Mouse (Mus musculus) spleen, postnatal 14 days (tissue): ENCODE data around the gene Sesn1.

Experiments used
- DNase-seq, 2 experiments: peaks; one replicate each; pipeline ENCODE4 v3.0.0; 2021 to 2022; ENCODE audit warnings: low spot score in 2 of 2

Sesn1 gene

DNA sequence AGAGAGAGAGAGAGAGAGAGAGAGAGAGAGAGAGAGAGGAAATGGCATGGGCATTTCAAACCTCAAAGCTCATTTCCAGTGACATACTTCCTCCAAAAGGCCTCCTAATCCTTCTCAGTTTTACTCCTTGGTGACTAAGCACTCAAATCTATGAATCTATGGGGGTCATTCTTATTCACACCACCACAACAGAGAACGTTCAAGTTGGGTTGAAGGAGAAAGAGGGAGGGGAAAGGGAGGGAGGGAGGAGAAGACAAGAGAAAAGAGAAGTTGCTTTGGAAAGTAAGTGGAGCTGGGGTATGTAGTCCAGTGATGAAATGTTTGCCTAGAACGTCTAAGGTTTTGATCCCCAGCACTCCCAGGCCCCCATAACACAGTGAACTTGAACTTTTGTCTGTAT, 60.4 kb downstream of the Sesn1 start:
- DNase-seq = no peak

DNA sequence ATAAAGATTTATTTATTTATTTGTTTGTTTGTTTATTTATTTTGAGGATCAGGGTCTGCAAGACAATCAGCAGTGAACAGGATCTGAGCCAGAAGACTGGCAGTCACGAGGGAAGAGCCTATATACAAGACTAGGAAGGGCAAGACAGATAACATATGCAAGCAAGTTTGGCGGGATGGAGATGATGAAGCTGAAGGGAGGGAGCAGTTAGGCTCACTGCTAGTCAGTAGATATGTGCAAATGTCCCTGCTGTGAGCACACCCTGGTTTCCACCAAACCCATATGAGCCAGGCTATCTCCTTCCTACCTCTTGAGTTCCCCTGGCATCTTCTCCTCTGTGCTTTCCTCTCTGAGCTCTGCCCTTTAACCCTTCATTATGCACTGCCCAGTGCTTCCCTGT, 61.8 kb downstream of the Sesn1 start:
- DNase-seq = no peak

DNA sequence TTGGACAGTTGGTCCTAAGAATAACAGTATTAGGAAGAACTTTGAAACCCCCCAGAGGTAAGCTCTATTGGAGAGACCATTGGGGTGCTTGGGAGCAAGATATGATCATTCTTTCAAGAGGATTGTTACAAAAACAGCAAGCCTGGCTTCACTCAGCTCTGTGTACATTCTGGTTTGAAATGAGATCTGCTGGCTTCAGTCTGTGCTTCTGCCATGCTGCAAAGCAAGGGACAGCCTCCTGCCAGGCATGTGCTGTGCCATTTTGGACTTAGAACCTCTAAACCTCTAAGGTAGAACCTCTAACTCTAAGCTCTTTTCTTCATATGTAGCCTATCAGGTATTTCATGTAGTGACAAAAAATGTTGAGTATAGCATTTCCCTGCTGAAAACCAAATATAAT, 65.9 kb downstream of the Sesn1 start:
- DNase-seq = no peak

DNA sequence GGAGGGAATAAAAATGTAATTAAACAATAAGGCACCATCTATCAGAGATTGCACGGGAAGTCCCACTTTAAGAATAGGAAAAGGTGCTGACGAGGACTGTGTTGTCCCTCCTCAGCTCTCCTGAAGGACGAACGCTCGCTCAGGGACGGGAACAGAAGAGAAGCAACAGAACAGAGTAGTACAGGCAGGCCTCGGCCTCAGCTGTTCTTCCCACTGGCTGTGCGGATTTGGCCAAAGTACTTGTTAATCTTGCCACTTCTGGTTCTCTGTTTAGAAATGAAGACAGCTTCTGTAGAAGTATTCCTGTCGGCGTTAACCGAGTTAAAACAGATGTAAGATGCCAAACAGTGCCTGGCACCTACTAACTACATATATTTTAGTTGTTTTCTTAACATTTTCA, 68.6 kb downstream of the Sesn1 start:
- no peak for DNase-seq

DNA sequence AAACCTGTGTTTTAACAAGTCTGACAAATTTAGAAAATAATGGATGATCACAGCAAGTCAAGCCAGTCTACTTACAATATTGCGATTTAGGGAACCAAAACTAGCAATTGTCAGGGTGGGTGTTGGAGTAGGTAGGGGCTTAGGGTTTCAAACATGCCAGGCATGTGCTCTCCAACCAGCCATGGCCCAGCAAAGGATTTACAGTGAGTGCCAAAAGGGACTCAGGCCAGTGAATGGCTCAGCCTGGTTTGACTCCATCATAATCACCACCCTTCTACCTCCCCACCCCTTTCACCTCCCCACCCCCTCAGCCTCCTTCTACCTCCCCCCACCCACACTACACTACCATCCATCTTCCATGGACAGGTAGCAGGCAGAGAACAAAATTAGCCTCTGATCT, 69.9 kb downstream of the Sesn1 start:
- DNase-seq = no peak

DNA sequence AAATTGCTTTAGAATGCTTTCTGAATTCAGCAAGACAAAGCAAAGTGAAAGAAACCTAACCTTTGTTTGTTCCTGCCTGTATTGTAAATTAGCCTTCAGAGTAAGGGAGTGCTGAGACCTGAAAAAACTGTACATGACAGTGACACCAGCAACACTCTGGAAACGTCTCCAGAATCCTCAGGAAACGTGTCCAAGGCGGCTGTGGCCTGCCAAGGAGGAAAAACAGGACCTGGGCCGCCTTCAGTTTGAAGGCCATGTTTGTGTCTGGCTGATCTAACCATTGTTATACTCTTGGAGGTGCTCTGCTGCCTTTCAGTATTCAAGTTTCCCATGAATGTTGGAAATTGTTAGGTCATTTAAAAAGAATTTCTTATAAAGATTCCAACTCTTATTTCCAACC, 70.5 kb downstream of the Sesn1 start:
- DNase-seq = no peak

DNA sequence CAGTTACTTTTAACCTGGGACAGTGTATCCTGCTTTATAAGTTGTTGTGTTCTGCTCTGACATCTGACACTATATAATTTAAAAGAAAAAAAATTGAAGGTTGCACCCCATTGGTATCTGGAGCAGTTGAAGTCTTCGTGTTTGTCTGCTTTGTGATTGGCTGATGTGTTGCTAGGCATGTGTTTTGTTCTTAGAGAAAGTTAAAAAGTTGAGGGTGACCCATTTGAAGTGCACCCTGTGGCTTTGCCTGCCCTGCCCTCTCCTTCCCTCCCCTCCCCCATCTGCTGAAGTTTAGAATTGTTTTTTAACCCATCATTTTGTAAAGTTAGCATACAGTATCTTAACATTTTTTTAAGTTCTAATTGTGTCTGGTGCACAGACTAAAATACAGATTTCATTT, 71.0 kb downstream of the Sesn1 start:
- no peak for DNase-seq

DNA sequence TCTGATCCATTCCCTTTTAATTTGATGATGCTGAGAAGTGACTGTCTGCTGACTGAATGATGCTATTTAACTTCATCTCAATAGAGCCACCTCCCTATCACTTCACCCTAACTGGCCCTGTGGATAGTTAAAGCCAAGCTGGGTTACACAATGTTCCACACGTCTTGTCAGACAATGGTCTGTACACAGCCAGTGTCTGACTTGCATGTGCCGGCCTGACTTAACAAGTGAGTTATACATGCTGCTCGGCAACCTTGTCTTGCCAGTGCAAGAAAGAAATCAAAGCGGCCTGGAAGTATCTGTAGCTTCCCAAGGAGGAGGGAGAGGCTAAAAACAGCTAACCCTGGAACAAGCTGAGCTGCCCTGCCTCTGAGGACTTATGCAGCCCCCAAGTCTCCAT, 71.7 kb downstream of the Sesn1 start:
- DNase-seq = no peak

DNA sequence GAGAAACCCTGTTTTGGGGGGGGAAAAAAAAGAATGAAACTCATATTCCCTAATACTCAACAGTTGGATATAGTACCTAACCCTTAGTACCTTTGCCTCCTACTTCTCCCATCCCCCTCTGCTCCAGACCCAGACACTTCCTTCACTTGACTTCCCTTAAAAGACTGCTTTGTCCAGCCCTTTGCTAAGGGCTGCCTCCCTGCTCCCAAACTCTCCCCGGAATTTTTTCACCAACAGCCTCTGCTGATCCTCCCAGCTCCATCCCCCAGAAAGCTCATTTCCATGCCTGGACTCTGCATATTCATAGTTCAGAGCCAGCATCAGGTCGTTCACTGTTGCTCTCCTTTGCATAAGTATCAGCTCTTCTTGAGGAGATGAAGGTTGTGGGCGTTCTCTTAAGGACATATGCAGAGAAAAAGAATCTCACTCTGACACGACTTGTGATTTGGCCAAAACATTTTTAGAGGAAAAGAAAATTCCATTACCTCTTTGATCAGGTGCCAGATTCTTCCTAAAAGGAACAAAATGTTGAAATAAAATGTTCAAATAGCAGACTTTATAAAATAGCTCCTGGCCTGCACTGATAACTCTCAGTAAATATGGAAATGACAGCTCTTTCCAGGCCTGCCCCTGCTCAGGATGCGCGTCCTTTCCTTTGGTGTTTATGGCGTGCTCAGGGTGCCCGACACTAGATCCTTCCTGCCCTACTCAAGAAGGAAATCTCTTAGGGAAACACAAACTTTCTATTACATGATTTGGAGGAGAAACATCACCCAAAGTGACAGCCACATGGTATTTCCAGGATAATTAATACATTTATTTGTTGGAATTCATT, 74.2 kb downstream of the Sesn1 start:
- no peak for DNase-seq

DNA sequence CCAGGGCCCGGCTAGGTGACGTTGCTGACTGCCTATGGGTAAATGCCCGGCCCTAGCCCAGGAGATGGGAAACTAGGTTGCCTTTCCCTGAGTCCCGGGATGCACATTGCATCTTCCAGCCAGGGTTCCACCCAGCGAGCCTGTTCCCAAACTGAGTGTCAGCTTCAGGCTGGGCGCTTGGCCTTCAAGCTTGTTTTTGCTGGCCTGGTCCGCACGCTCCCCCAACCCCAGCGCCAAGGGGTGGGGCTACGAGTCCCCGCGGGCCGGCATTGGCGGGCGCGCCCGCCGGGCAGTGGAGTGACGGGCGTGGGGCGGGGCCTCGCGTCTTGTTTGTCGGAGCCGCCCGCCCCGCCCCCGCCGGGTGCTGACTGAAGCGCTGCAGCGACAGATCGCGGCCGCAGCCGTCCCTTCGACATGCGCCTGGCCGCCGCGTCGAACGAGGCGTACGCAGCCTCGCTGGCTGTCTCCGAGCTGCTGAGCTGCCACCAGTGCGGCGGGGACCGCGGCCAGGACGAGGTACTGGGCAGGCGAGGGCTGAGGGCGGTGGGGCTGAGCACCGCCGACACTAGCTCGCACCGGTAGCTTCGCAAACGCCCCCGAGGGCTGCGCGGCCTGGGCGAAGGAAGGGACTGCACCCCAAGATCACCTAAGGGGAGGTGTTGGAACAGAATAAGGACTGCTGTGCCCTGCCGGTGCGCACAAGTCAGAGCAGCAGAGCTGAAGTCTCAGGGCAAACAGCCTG, 77.5 kb downstream of the Sesn1 start:
- peak; percentile 90 to 94 for DNase-seq

DNA sequence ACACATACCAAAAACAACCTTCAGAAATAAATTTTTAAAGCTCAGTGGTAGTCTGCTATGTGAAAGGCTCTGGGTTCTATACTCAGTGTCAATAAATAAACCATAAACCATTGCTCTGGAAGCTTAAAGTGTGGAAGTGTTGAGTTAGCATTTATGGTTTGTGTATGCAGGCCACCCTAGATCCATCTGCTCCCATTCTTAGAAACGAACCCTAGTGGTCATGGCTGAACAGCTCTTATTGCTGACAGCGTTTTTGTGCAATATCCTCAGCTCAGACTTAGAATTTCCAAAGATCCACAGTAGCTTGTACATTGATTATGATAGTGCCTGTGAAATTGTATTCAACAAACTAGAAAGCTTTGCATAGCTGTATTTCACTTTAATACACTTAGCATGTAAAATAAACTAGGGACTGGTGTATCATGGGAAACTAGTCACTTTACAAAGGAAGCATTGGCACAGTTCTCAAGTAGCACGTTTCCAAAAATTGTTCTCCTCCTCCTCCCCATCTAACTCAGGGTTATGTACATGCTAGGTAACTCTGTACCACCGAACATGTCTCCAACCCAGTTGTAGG, 78.7 kb downstream of the Sesn1 start:
- DNase-seq = no peak

DNA sequence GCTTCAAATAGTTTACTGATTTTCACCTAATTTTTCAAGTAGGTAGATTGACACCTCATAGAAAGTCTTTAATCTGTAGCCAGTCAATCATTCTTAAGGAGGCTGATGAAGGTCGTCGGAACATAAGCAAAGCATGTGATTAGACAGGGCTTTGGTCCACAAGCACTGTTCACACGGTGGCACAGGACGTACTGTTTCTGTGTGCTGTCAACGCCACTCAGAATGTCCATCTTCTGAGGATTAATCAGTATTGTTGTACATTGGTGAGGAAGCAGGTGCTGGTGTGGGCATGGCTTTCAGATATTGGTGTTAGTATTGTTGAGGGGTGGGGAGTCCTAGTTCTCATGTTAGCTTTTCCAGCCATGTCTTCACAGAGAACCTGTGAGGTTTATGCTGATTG, 79.8 kb downstream of the Sesn1 start:
- DNase-seq = no peak

DNA sequence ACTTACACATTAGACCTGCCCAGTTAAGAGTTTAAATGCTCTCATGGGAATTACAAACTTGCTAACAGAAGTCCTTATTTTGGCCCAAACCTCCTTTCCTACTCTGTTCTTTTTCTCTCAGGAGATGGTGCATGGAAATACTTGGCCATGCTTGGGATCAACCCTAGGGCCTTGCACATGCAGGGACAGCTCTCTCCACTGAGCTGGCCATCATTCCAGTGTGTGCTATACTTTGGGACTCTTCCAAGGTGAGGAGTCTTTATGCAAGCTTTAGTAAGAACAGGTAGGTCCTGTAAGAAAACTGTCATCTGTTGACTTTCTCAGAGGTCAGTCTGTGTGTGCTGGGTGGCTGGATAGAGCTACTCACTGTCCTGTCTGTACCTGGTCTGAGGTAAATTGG, 80.8 kb downstream of the Sesn1 start:
- no peak for DNase-seq

DNA sequence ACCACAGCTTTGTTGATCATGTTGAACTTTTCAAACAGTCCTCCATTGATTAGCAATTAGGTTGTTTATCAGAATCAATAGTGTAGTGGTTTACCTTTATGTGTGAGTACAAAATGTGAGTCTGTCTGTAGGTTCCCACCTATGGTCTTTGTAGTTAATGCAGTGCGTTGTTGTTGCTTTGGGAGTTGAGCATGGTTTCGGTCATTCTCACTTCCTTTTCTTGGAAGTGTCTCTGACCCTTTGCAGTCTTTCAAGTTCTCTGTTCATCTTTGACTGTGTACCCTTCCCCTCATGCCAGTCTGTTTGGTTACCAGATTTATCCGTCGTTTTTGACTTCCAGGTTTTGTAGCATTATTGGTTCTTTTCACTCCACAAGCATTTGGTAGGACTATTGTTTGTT, 81.6 kb downstream of the Sesn1 start:
- no peak for DNase-seq

DNA sequence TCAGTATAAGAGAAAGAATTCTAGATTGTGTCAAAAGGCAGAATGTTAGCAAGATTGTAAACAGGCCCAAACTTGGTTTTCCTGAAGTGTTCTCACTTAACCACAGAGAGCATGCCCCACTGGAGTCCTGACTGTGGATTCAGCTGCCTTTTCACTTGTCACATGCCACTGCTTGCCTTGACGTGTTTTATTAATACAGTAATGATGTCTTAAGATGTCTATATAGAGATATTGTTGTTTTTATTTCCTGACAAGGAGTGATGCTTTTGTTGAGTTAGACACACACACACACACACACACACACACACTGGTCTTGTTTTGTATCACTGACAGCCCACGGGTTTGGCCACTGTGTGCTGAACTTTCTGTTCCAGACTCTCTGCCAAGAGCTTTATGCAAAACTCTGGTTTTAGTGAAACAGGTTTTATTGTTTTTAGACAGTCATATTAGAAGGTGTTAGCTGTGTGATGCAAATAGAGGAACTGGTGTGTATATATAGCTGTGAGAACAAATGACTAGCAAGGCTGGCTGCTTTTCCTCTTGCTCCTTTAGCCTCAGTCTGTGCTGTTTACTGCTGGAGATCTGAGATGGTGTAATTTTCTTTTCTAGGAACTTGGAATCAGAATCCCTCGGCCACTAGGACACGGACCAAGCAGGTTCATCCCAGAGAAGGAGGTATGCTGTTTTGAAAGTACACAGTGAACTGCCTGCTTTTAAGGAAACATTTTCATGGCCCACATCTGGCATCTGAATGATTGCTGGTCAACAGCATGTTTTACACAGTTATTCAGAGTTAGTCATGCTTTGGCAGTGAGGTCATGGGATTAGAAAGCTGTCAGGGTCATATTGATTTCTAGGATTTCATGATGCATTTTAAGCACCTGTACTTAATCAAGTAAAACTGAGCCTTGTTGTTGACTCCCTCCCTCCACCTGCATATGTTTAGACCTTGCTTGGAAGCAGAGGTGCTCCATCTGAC, 84.0 kb downstream of the Sesn1 start:
- DNase-seq = no peak

DNA sequence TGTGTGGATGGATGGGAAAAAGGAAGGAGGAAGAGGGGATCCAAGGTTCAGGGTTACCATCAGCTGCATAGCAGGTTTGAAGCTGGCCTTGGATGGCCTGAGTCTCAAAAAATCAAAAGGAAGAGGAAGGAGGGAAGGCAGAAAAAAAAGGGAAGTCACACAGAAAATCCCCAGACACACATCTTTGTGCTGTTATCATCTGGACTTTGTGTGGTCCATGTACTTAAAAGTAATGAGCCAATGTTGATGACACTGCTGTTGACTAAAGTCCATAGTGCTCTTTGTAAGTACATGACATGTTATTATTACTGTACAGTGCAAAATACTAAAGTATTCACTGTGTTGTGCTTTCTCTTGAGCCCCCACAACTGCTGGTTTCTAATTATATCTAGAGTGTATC, 86.7 kb downstream of the Sesn1 start:
- no peak for DNase-seq

DNA sequence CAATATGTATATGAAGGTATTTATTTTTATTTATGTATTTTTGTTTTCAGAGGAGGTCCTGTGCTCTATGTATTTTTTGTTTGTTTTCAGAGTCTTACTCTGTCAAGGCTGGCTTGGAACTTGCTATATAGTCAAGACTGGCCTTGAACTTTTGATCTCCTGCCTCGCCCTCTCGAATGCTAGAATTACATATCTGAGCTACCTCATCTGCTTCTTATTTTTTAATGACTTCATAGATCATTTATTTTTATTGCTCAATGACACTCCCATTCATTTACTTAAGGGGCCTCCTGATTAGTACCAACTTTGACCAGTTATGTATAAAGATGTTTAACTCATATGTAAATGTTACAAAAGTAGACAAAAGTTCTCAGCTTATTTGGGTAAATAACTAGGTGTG, 87.1 kb downstream of the Sesn1 start:
- DNase-seq = no peak

DNA sequence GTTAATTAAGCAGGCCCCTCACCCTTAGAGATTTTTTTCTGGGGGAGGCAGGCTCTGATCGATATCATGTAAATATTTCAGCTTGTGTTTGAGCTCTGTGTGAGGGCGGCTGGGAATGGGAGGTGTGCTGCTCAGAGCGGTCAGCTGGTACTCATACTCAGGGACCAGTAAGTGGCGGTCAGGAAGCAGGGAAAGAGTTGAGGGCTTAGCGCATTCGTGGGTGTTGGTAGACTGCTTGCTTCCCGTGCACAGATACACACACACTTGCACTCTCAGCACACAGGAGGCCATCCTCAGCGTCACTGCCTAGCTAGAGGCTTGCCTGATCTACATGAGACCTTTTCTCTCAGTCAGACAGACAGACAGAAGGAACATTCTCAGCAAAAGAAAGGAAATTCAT, 91.7 kb downstream of the Sesn1 start:
- no peak for DNase-seq

DNA sequence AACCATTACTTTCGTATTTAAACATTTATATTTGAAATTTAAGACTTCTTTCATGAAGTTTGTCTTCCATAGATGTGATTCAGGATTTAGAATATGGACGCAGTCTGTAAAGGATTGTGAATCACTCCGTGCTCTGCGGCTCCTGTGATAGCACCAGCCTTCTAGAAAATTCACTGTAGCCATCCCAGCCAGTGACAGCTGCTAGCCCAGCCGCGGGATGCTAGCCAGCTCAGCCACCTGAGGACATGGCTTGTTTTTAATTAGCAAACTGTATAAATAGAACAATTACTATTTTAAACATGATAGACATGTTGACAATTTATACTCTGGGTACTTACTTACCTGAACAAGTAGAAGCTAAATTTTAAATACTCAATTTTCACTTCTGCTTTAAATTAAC, 92.1 kb downstream of the Sesn1 start:
- no peak for DNase-seq

DNA sequence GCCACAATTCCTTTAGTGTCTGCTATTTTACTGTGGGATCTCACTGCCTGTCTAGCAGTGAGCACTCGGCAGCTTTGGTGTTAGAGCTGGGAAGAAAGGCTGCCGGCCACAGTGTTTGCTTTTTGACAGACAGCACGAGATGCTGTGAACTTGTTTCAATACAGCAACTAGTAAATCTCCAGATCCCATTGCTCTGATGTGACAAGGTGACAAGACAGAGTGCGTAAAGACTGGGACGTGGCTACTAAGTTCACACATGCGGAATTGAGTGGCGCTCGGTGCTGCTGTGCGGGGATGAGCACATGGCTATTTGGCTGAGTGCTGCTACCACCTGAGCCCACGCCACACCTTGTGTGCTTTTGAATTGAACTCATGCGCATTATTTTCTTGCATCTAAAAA, 97.7 kb downstream of the Sesn1 start:
- no peak for DNase-seq

DNA sequence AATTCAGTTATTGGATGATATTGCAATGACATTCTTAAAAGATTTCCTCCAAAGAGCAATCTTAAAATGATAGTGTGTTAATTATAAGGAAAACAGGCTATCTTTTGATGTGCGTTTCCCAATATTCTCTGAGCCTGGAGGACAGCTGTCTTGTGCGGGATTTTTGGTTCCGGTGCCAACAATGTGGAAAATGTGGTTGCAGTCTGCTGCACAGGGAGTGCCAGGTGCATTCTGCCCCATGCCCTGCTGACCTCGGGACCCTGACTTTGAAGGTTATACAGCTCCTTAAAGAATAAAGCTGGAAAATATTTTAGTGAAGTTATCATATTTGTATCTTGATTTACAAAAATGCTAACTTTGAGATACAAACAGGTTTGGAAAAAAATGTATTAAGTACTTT, 98.2 kb downstream of the Sesn1 start:
- DNase-seq = no peak

DNA sequence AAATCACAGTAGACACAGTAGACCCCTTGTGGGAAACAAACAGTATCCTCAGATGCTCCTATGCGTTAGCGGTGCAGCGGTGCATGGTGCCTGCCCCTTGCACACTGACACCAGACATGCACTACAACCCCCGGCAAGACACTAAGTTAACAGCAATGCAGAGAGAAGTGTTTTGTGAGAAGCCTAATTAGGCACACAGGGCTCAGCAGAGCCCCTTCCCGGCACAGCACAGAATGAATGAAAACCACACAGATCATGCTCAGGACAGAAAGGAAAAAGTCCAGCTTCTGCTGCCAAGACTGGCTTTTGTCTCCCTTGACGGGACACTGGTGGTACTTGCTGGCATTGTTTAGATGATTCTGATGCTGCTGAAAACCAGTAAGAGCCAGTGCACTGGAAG, 99.2 kb downstream of the Sesn1 start:
- no peak for DNase-seq
